Mouse (Mus musculus) erythroblast, embryonic 14.5 days (primary cell): ENCODE measurements around the gene Cadps. TPM values are rescaled to one million over a fixed set of nuclear protein-coding genes. Genes with fewer than 3 reads are reported as not detected.

ENCODE experiments used
- H3K27me3 ChIP-seq: 2 replicates; pipeline ENCODE4 v1.6.1; 2012; ENCODE audit warnings: inconsistent platforms; ENCODE audit not compliant: control insufficient read depth
- H3K36me3 ChIP-seq: 2 replicates; pipeline ENCODE4 v1.6.1; 2012; ENCODE audit warnings: mild to moderate bottlenecking, inconsistent platforms; ENCODE audit not compliant: control insufficient read depth
- H3K4me1 ChIP-seq: 2 replicates; pipeline ENCODE4 v1.6.1; 2012; ENCODE audit warnings: inconsistent platforms; ENCODE audit not compliant: control insufficient read depth
- H3K4me3 ChIP-seq: replicated peaks from 2 replicates; pipeline ENCODE3; 2012; ENCODE audit warnings: moderate library complexity, mild to moderate bottlenecking, inconsistent platforms
- H3K9me3 ChIP-seq: 2 replicates; pipeline ENCODE4 v1.6.1; 2012; ENCODE audit warnings: low read length, inconsistent platforms, mixed read lengths; ENCODE audit not compliant: control insufficient read depth
- GATA1 ChIP-seq: IDR thresholded peaks from 2 replicates; pipeline ENCODE4 v1.6.1; 2012; ENCODE audit warnings: low read length, inconsistent platforms, mixed read lengths
- TAL1 ChIP-seq: IDR thresholded peaks from 3 replicates; pipeline ENCODE4 v1.6.1; 2012; ENCODE audit warnings: low read length, inconsistent platforms, mixed read lengths
- polyA plus RNA-seq: library from polyadenylated mRNA; stranded (reverse); fragments of >175 nt; gene quantifications from 2 replicates; pipeline ENCODE4 v1.2.3, GENCODE M21; 2012

The Cadps gene
- polyA plus RNA-seq, 1 experiment: not detected

GRCm38 (mm10) chr14:12504191-12504947 lies 318.5 kb downstream of the Cadps start:
- H3K4me1 ChIP-seq: no peaks in the 10 kb centered on the region

GRCm38 (mm10) chr14:12462206-12462605 lies 360.7 kb downstream of the Cadps start:
- TF ChIP-seq TAL1 (no peak), GATA1 (no peak)

More at GRCm38 (mm10) chr14:12504191-12504947, 318.5 kb downstream of the Cadps start:
- Histone ChIP-seq H3K9me3 (no peaks in the 10 kb centered on the region), H3K4me3 (no peak overlapping the region), H3K36me3 (no peaks in the 10 kb centered on the region), H3K27me3 (no peaks in the 10 kb centered on the region)
- TF ChIP-seq TAL1: no peak
- TF ChIP-seq GATA1: no peak

GRCm38 (mm10) chr14:12459700-12460099 lies 363.2 kb downstream of the Cadps start:
- Histone ChIP-seq H3K27me3 (no peaks in the 10 kb centered on the region), H3K9me3 (no peaks in the 10 kb centered on the region), H3K36me3 (no peaks in the 10 kb centered on the region), H3K4me3 (no peak overlapping the region), H3K4me1 (no peaks in the 10 kb centered on the region)
- TF ChIP-seq GATA1 (no peak), TAL1 (no peak)

More at GRCm38 (mm10) chr14:12462206-12462605, 360.7 kb downstream of the Cadps start:
- Histone ChIP-seq H3K27me3 (no peaks in the 10 kb centered on the region), H3K9me3 (no peaks in the 10 kb centered on the region), H3K36me3 (no peaks in the 10 kb centered on the region), H3K4me1 (no peaks in the 10 kb centered on the region), H3K4me3 (no peak overlapping the region)

GRCm38 (mm10) chr14:12455064-12455591 lies 367.8 kb downstream of the Cadps start:
- H3K4me1 ChIP-seq: no peaks in the 10 kb centered on the region
- no peak for TF ChIP-seq TAL1
- no peak for TF ChIP-seq GATA1
- no peaks in the 10 kb centered on the region for H3K27me3 ChIP-seq
- no peaks in the 10 kb centered on the region for H3K36me3 ChIP-seq
- no peak overlapping the region for H3K4me3 ChIP-seq
- H3K9me3 ChIP-seq: no peaks in the 10 kb centered on the region

- H3K27me3 ChIP-seq: no peaks in the 10 kb centered on the region
- no peak for TF ChIP-seq TAL1
- no peak for TF ChIP-seq GATA1
- H3K4me3 ChIP-seq: no peak overlapping the region
- no peaks in the 10 kb centered on the region for H3K9me3 ChIP-seq
- no peaks in the 10 kb centered on the region for H3K4me1 ChIP-seq
- no peaks in the 10 kb centered on the region for H3K36me3 ChIP-seq
These were observed 372.1 kb downstream of the Cadps start for GRCm38 (mm10) chr14:12450807-12451206.

- no peaks in the 10 kb centered on the region for H3K27me3 ChIP-seq
- no peak for TF ChIP-seq TAL1
- no peak for TF ChIP-seq GATA1
- no peak overlapping the region for H3K4me3 ChIP-seq
These were observed 374.0 kb downstream of the Cadps start for GRCm38 (mm10) chr14:12448883-12449282.

GRCm38 (mm10) chr14:12441019-12441418 lies 381.9 kb downstream of the Cadps start:
- Histone ChIP-seq H3K36me3 (no peaks in the 10 kb centered on the region), H3K4me3 (no peak overlapping the region), H3K9me3 (no peaks in the 10 kb centered on the region), H3K27me3 (no peaks in the 10 kb centered on the region), H3K4me1 (no peaks in the 10 kb centered on the region)
- TF ChIP-seq GATA1 (no peak), TAL1 (no peak)

More at GRCm38 (mm10) chr14:12448883-12449282, 374.0 kb downstream of the Cadps start:
- Histone ChIP-seq H3K9me3 (no peaks in the 10 kb centered on the region), H3K36me3 (no peaks in the 10 kb centered on the region), H3K4me1 (no peaks in the 10 kb centered on the region)

- no peak overlapping the region for H3K4me3 ChIP-seq
- no peaks in the 10 kb centered on the region for H3K9me3 ChIP-seq
- H3K36me3 ChIP-seq: no peaks in the 10 kb centered on the region
- H3K27me3 ChIP-seq: no peaks in the 10 kb centered on the region
- H3K4me1 ChIP-seq: no peaks in the 10 kb centered on the region
- no peak for TF ChIP-seq GATA1
- no peak for TF ChIP-seq TAL1
These were observed 384.9 kb downstream of the Cadps start for GRCm38 (mm10) chr14:12437976-12438375.

GRCm38 (mm10) chr14:12437422-12437821 lies 385.5 kb downstream of the Cadps start:
- no peaks in the 10 kb centered on the region for H3K4me1 ChIP-seq
- H3K4me3 ChIP-seq: no peak overlapping the region
- no peaks in the 10 kb centered on the region for H3K9me3 ChIP-seq
- H3K36me3 ChIP-seq: no peaks in the 10 kb centered on the region
- no peak for TF ChIP-seq GATA1
- TF ChIP-seq TAL1: no peak
- no peaks in the 10 kb centered on the region for H3K27me3 ChIP-seq
